Mouse (Mus musculus): ENCODE measurements around the gene Pxmp4.

Pxmp4 gene

DNA sequence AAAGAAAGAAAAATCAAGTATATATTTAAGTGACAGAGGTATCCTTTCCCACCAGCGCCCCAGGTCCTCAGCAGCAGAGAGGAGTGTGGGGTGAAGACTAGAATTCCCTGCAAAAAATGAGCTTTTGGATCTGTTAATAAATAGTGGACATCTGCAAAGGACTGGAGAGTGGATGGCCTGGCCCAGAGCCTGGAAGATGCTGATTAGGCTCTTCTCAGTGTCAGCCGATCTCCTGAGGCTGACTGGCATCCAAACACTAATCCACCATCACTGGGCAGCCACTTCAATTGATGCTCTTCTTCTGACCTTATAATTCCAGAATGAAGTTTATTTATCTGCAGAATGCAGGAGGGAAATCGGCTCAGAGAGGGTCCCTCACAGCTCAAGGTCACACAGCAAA, 30.5 kb downstream of the Pxmp4 start:
- DNase-seq (ENCODE audit: low read depth), result no peak

DNA sequence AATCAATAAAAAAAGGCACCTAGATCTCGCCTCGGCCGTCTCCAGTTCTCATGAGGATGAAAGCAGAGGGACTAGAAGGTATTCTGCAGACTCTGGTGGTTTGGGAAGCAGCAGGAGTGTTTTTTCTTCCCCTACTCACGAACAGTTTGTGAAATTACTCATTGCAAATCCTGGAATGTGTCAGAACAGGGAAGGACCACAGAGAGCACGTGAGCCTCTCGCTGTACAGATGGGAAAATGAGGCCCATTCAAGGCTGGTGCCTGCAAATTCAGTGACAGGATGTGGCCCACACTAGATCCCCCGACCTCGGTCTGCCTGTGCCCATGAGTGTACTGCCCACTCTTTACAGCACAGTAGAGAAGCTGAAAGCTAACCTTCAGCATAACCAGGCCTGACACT, 31.5 kb downstream of the Pxmp4 start:
- no peak for DNase-seq (ENCODE audit: low read depth)

- DNase-seq (ENCODE audit: low read depth), result peak; percentile 70
Measured at GRCm38 (mm10) chr2:154571266-154571665, 32.2 kb downstream of the Pxmp4 start.

GRCm38 (mm10) chr2:154570666-154571065, 32.8 kb downstream of the Pxmp4 start:
- peak; percentile 86 for DNase-seq (ENCODE audit: low read depth)

DNA sequence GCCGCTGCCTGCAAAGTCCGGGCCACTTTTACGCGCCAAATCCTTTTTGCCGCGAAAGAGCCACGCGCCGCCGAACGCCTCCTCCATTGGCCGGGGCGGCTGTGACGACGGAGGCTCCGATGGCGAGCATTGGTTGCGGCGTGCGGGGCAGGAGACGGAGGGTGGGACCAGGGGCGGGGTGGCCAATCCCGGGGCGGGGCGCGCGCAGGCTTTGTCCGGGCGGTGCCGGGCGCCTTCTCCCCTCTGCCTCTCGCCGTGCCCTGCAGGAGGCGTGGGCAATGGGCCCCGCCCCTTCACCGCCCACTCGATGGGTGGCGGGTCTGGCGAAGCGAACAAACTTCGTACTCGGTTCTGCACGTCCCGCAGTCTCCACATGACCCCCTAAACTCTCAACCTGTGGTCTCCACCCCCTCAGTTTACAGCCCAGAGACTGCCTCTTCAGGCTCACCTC, 33.6 kb downstream of the Pxmp4 start, which contains the start of gene E2f1:
E2f1 (minus strand) TSS at position 57 of the 451 bp plus-strand sequence.
- DNase-seq (ENCODE audit: low read depth), result peak; percentile 95

DNA sequence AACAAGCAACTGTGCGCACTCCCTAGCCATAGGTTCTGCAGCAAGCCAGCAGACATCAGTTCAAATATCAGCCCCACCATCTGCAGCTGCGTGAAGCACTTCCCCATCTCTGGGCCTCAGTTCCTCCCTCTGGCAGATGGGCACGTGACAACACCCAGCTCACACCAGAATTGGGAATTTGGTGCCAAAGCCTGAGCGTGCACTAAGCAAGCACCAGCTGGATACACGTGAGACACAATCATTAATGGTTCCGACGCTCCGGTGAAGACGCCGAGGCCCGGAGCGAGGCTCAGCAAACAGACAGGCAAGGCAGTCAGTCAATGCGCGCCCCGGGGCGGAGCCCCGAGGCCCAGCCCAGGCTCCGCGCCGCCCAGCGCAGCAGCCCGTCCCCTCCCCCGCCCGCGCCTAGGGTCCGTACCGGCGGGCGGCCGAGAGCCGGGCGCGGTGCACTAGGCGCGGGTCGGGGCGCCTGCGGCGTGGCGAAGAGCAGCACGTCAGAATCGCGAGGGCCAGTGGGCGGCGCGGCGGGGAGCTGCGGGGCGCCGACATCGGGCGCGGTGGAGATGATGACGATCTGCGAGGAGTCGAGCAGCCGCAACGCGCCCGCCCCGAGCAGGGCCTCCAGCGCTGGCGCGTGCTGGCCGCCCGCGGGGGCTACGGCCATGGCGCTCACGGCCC, 34.3 kb downstream of the Pxmp4 start:
- peak; percentile 84 for DNase-seq (ENCODE audit: low read depth)

GRCm38 (mm10) chr2:154568329-154569070, 35.0 kb downstream of the Pxmp4 start:
- DNase-seq (ENCODE audit: low read depth), result peak; percentile 40

DNA sequence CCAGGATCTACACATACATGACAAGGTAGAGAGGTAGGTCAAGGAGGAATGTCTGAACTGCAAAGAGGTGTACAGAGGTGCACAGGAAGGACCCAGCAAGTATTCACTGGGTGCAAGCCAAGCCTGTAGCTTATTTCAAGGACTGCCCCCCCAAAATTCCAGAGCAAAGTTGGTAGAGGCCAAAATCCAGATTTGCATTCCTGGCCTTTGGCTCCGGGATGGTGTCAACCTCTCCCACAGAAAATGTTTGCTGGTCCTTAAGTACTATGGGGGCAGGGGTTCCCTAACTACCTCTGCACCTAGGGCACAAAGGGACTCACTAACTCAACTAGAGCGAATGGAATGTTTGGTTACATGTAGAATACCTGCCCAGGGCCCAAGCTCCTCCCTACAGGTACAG, 35.7 kb downstream of the Pxmp4 start:
- no peak for DNase-seq (ENCODE audit: low read depth)

- DNase-seq (ENCODE audit: low read depth), result no peak
Measured at GRCm38 (mm10) chr2:154566641-154567040, 36.9 kb downstream of the Pxmp4 start.

- DNase-seq (ENCODE audit: low read depth), result no peak
Measured at GRCm38 (mm10) chr2:154565562-154565961, 37.9 kb downstream of the Pxmp4 start.

GRCm38 (mm10) chr2:154563612-154564170, 39.8 kb downstream of the Pxmp4 start:
- no peak for DNase-seq (ENCODE audit: low read depth)

DNA sequence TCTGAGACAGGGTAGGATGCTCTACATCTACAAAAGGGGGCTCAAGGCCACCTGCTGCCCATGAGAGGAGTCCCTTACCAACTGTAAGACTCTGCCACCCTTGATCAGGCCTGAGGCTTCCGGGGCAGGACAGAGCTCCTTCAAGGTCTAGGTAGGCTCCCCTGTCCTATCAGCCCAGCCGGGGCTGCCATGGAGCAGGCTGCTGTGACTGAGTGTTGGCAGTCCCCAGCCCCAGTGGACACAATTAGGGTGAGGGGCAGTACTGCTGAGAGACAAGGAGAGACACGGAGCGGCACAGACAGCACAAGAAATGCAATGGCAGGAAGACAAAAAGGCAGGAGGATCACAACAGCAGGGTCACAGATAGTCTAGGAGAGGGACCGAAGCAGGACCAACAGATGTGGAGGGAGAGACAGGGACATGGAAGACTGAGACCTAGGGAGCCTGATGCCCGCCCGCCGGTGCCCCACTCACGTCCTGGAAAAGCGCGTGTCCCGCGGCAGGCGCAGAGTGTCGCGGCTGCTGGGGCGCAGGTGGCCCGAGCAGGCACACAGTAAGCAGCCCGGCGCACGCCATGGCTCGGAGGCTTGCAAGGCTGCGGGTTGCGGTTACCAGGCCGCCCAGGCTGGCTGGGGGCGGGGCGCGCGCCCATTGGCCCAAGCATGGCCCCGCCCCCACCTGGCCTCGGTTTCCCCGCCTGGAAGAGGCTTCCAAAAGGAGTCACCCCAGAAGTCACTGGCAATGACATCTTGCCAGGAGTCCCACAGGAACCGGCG, 45.1 kb downstream of the Pxmp4 start, which contains the start of gene Necab3:
Necab3 (minus strand) TSS at position 627 of the 776 bp plus-strand sequence.
- DNase-seq (ENCODE audit: low read depth), result no peak

DNA sequence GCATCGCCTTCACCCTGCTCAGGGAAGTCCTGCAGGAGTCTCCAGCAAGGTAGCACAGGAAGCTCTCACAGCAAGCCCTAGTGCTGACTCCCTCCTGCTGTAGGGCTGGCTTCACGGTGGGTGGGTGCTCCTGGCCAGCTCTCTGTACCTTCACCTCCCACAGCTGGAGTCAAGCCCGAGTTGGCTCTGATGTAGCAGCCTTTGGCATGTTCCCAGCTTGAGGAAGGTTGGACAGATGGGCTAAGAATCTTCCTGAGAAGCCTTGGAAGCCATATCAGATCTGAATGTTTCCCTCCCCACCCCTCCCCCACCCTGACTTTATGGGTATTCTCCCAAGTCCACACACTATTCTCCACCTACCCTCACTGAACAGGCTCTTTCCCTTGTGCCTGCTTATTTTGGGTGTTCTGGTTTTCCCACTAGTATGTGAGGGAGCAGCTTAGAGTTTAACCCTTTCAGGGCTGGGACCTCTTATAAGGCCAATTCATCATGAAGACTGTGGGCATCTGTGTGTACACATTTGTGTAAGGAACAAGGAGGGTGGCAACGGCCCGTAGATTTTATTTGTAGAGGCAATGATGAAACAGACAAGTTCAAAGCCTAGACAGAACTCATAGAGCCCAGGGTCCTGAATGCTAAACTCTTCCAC, 46.2 kb downstream of the Pxmp4 start:
- DNase-seq (ENCODE audit: low read depth), result no peak

GRCm38 (mm10) chr2:154555235-154555634, 48.3 kb downstream of the Pxmp4 start:
- DNase-seq (ENCODE audit: low read depth), result no peak

DNA sequence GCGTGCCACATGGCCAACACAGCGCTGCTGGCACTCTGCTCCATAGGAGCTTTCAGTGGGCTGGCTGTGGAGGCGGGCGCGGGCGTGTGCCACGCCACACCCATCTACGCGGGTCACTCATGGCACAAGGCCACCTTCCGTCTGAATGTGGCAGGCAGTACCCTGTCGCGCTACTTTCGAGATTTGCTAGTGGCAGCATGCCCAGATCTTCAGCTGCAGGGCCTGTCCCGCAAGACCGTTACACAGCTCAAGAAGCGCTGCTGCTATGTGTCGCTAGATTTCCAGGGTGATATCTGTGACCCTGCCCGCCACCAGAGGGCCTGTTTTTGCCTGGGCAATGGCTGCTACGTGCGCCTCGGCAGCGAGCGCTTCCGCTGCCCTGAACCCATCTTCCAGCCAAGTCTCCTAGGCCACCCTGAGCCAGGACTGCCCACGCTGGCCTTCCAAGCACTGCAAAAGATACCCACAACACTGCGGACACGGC, 51.0 kb downstream of the Pxmp4 start:
- DNase-seq (ENCODE audit: low read depth), result peak; percentile 45

DNA sequence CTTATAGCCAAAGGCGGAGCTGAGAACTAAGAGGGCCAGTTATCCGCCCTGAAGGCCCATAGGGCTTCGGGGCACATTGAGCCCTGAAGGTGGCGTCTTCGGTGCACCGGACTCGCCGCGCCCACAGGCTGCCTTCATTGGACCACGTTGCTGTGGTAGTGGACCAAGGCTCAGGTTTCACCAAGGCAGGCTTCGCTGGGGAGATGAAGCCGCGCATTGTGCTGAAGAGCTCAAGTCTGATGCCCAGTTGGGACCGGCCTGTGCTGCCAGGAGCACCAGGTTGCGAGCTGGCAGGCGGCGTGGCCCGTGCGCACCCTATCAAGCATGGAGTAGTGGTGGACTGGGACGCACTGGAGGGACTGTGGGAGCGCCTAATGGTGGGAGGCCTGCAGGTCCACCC, 51.6 kb downstream of the Pxmp4 start:
- no peak for DNase-seq (ENCODE audit: low read depth)

- no peak for DNase-seq (ENCODE audit: low read depth)
Measured at GRCm38 (mm10) chr2:154551476-154551875, 52.0 kb downstream of the Pxmp4 start, which contains the start of gene Actl10. Actl10 (plus strand) TSS chr2:154551776.

- DNase-seq (ENCODE audit: low read depth), result no peak
Measured at GRCm38 (mm10) chr2:154550937-154551336, 52.6 kb downstream of the Pxmp4 start.

DNA sequence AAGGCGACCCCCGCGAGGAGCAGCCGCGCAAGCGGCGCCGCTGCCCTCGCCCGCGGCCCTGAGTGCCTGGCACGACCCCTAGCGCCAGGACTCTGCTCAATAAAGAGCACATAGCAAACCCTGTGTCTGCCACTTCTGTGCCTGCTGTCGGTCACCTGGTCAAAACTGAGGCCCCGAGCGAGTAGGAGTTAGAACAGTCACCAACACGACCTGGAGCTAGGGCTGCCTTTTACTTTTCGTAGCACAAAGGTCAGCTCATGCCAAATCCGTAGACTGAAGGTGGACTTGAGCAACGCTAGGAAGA, 53.7 kb downstream of the Pxmp4 start:
- no peak for DNase-seq (ENCODE audit: low read depth)

DNA sequence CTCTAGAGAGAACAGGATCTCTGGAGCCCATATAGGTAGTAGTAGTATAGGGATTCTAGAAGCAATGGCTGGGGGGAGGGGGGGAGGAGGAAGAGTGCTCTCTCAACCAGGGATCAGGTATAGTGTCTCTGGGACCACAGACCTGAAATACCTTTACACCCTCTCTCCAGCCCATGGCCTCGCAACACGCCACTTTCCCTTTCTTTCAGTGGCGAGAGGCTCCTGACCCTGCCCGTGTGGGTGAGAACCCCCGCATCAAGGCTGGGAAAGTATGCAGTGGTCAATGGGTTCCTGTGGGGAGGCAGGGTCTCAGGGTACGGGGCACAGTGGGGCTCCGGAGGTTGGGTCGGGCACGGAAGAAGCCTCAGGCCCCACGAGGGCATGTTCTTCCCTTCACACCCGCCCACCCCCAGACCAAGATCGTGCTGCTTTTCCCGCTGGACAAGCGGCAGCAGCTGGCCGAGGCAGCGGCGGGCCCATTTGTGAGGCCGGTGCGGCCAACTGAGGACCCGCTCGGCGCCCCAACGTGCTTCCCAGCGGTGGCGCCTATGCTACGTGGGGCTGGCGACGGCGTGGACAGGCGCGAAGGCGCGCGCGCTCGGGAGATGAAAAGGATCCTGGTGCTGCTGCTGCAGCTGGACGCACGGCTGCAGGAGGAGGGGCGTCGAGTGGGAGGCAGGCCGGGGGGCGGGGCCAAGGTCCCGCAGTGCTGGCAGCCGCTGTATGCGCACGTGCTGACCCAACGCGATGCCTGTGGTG, 54.2 kb downstream of the Pxmp4 start:
- DNase-seq (ENCODE audit: low read depth), result no peak

DNA sequence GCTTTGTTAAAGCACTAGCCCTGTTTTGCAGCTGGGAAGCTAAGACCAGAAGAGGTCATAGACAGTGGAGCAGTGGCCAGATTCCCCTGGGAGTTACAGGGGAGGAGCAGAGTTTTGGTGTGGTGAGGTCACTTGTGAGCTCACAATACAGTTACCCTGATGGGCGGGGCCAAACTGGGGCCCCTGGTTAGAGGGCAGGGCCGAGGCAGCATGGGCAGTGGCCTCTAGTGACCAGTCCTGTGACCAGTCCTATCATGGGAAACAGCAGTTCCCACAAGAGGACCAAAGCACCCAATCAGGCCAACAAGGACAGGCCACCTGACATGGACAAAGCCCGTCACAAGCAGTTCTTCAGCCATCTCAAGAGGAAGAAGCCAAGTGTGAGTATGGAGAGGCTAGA, 54.8 kb downstream of the Pxmp4 start:
- no peak for DNase-seq (ENCODE audit: low read depth)

Data from 416B (cell line).